Mouse (Mus musculus) forebrain, embryonic 15.5 days (tissue): ENCODE measurements around the gene Syt2. TPM values are rescaled to one million over a fixed set of nuclear protein-coding genes. Genes with fewer than 3 reads are reported as not detected.

Source experiments
- ATAC-seq: fragments of 200-750 bp; cut with Nextera tagmentation; replicated peaks from 2 replicates; pipeline ENCODE4 v1.8.0; 2017; ENCODE audit warnings: mild to moderate bottlenecking, moderate TSS enrichment, moderate library complexity
- H3K27ac ChIP-seq: fragments of 300-500 bp; sonication (generic); replicated peaks from 2 replicates; pipeline ENCODE4 v1.5.1; 2015; ENCODE audit warnings: mild to moderate bottlenecking, inconsistent platforms
- H3K27me3 ChIP-seq: fragments of 300-500 bp; sonication (generic); 2 replicates; pipeline ENCODE4 v1.6.1; 2015; ENCODE audit warnings: inconsistent platforms
- H3K36me3 ChIP-seq: fragments of 300-500 bp; sonication (generic); 2 replicates; pipeline ENCODE4 v1.6.1; 2015; ENCODE audit warnings: mild to moderate bottlenecking, inconsistent platforms
- H3K4me1 ChIP-seq: fragments of 300-500 bp; sonication (generic); 2 replicates; pipeline ENCODE4 v1.6.1; 2015; ENCODE audit warnings: inconsistent platforms
- H3K4me2 ChIP-seq: fragments of 300-500 bp; sonication (generic); replicated peaks from 2 replicates; pipeline ENCODE4 v1.6.1; 2015; ENCODE audit warnings: mild to moderate bottlenecking, inconsistent platforms
- H3K4me3 ChIP-seq: fragments of 300-500 bp; sonication (generic); 2 replicates; pipeline ENCODE4 v1.5.1; 2015; ENCODE audit warnings: mild to moderate bottlenecking, inconsistent platforms
- H3K9ac ChIP-seq: fragments of 300-500 bp; sonication (generic); replicated peaks from 2 replicates; pipeline ENCODE4 v1.6.1; 2015; ENCODE audit warnings: mild to moderate bottlenecking, inconsistent platforms
- H3K9me3 ChIP-seq: fragments of 300-500 bp; sonication (generic); 2 replicates; pipeline ENCODE4 v1.6.1; 2016; ENCODE audit warnings: inconsistent platforms
- WGBS: fragments of 180-500 bp; shearing (Covaris S2); methylation state at CpG from one replicate; pipeline ENCODE4 v1.1.7; 2015; ENCODE audit warnings: mixed read lengths; 5-methylcytosine and 5-hydroxymethylcytosine counted together
- polyA plus RNA-seq: library from polyadenylated mRNA; unstranded; fragments of >200 nt; fragmentation: Nextera tagmentation; extraction: Ambion mirVana; gene quantifications from 2 replicates; pipeline ENCODE4 v1.2.1, GENCODE M21; 2015

The Syt2 gene
- polyA plus RNA-seq, 1 experiment from 2014 or later: 1.2 TPM

GRCm38 (mm10) chr1:134651851-134652398 lies 5.4 kb downstream of the Syt2 start:
- Histone ChIP-seq H3K4me1 (peaks cover 15% of the 10 kb centered on the region), H3K4me3 (no peak overlapping the region), H3K36me3 (no peaks in the 10 kb centered on the region), H3K27me3 (peaks cover 25% of the 10 kb centered on the region), H3K4me2 (no peak overlapping the region), H3K27ac (no peak overlapping the region), H3K9me3 (no peaks in the 10 kb centered on the region), H3K9ac (no peak overlapping the region)
- peak; percentile 61 for ATAC-seq
- 10% methylated on average over 4 of the region's 4 CpGs for WGBS

GRCm38 (mm10) chr1:134653603-134654257 lies 7.3 kb downstream of the Syt2 start:
- Histone ChIP-seq H3K27ac (no peak overlapping the region), H3K4me1 (peaks cover 11% of the 10 kb centered on the region), H3K27me3 (peaks cover 7% of the 10 kb centered on the region), H3K4me2 (no peak overlapping the region), H3K9ac (no peak overlapping the region), H3K4me3 (no peak overlapping the region), H3K36me3 (no peaks in the 10 kb centered on the region), H3K9me3 (no peaks in the 10 kb centered on the region)
- 6% methylated on average over 10 of the region's 10 CpGs for WGBS
- ATAC-seq: 0 out of 2 replicates have a peak, but pooled peaks have one; percentile 29

GRCm38 (mm10) chr1:134658841-134659240 lies 12.4 kb downstream of the Syt2 start:
- no peak overlapping the region for H3K9ac ChIP-seq
- WGBS: 51% methylated on average over 7 of the region's 7 CpGs
- no peak overlapping the region for H3K27ac ChIP-seq
- H3K4me1 ChIP-seq: no peaks in the 10 kb centered on the region
- H3K4me3 ChIP-seq: no peak overlapping the region
- ATAC-seq: no peak
- H3K9me3 ChIP-seq: no peaks in the 10 kb centered on the region
- H3K36me3 ChIP-seq: no peaks in the 10 kb centered on the region
- no peaks in the 10 kb centered on the region for H3K27me3 ChIP-seq
- H3K4me2 ChIP-seq: no peak overlapping the region

GRCm38 (mm10) chr1:134660163-134660562 lies 13.7 kb downstream of the Syt2 start:
- Histone ChIP-seq H3K9me3 (no peaks in the 10 kb centered on the region), H3K4me1 (no peaks in the 10 kb centered on the region), H3K36me3 (no peaks in the 10 kb centered on the region), H3K4me2 (no peak overlapping the region), H3K27me3 (no peaks in the 10 kb centered on the region), H3K27ac (no peak overlapping the region), H3K4me3 (no peak overlapping the region), H3K9ac (no peak overlapping the region)
- ATAC-seq: no peak
- 65% methylated on average over 7 of the region's 7 CpGs for WGBS

- ATAC-seq: no peak
- Histone ChIP-seq H3K4me1 (no peaks in the 10 kb centered on the region), H3K9ac (no peak overlapping the region), H3K4me3 (no peak overlapping the region), H3K27ac (no peak overlapping the region), H3K4me2 (no peak overlapping the region), H3K36me3 (no peaks in the 10 kb centered on the region), H3K27me3 (no peaks in the 10 kb centered on the region), H3K9me3 (no peaks in the 10 kb centered on the region)
- 80% methylated on average over 10 of the region's 10 CpGs for WGBS
Measured at GRCm38 (mm10) chr1:134671234-134672070, 25.0 kb downstream of the Syt2 start.

- no peak overlapping the region for H3K4me2 ChIP-seq
- H3K4me1 ChIP-seq: no peaks in the 10 kb centered on the region
- no peak overlapping the region for H3K4me3 ChIP-seq
- no peaks in the 10 kb centered on the region for H3K27me3 ChIP-seq
- H3K27ac ChIP-seq: no peak overlapping the region
- H3K36me3 ChIP-seq: no peaks in the 10 kb centered on the region
- 13% methylated on average over 1 of the region's 1 CpGs for WGBS
- ATAC-seq: no peak
- no peaks in the 10 kb centered on the region for H3K9me3 ChIP-seq
- no peak overlapping the region for H3K9ac ChIP-seq
Measured at GRCm38 (mm10) chr1:134674312-134674711, 27.8 kb downstream of the Syt2 start.

GRCm38 (mm10) chr1:134679445-134679844 lies 33.0 kb downstream of the Syt2 start:
- H3K36me3 ChIP-seq: no peaks in the 10 kb centered on the region
- no peak overlapping the region for H3K4me2 ChIP-seq
- WGBS: 83% methylated on average over 4 of the region's 4 CpGs
- H3K4me1 ChIP-seq: no peaks in the 10 kb centered on the region
- no peak overlapping the region for H3K27ac ChIP-seq
- H3K9ac ChIP-seq: no peak overlapping the region
- no peak overlapping the region for H3K4me3 ChIP-seq
- no peak for ATAC-seq
- H3K9me3 ChIP-seq: no peaks in the 10 kb centered on the region
- no peaks in the 10 kb centered on the region for H3K27me3 ChIP-seq

GRCm38 (mm10) chr1:134680617-134681016 lies 34.1 kb downstream of the Syt2 start:
- H3K4me1 ChIP-seq: no peaks in the 10 kb centered on the region
- no peak overlapping the region for H3K4me2 ChIP-seq
- no peak for ATAC-seq
- H3K27me3 ChIP-seq: no peaks in the 10 kb centered on the region
- no peak overlapping the region for H3K4me3 ChIP-seq
- 21% methylated on average over 6 of the region's 6 CpGs for WGBS
- no peaks in the 10 kb centered on the region for H3K9me3 ChIP-seq
- H3K27ac ChIP-seq: no peak overlapping the region
- H3K9ac ChIP-seq: no peak overlapping the region
- no peaks in the 10 kb centered on the region for H3K36me3 ChIP-seq

- H3K27ac ChIP-seq: no peak overlapping the region
- no peaks in the 10 kb centered on the region for H3K27me3 ChIP-seq
- H3K9ac ChIP-seq: no peak overlapping the region
- no peaks in the 10 kb centered on the region for H3K9me3 ChIP-seq
- WGBS: 59% methylated on average over 9 of the region's 9 CpGs
- H3K4me2 ChIP-seq: no peak overlapping the region
- no peak overlapping the region for H3K4me3 ChIP-seq
- no peaks in the 10 kb centered on the region for H3K36me3 ChIP-seq
- no peak for ATAC-seq
- H3K4me1 ChIP-seq: no peaks in the 10 kb centered on the region
Measured at GRCm38 (mm10) chr1:134682460-134682859, 36.0 kb downstream of the Syt2 start.

- Histone ChIP-seq H3K36me3 (no peaks in the 10 kb centered on the region), H3K27ac (no peak overlapping the region), H3K4me1 (no peaks in the 10 kb centered on the region), H3K27me3 (no peaks in the 10 kb centered on the region), H3K9me3 (no peaks in the 10 kb centered on the region), H3K9ac (no peak overlapping the region), H3K4me3 (no peak overlapping the region), H3K4me2 (no peak overlapping the region)
- WGBS: 76% methylated on average over 4 of the region's 4 CpGs
- no peak for ATAC-seq
Measured at GRCm38 (mm10) chr1:134686834-134687421, 40.5 kb downstream of the Syt2 start.

GRCm38 (mm10) chr1:134696302-134696701 lies 49.8 kb downstream of the Syt2 start:
- Histone ChIP-seq H3K4me1 (peaks cover 19% of the 10 kb centered on the region), H3K9ac (no peak overlapping the region), H3K27me3 (no peaks in the 10 kb centered on the region), H3K9me3 (no peaks in the 10 kb centered on the region), H3K4me3 (no peak overlapping the region), H3K36me3 (no peaks in the 10 kb centered on the region), H3K4me2 (no peak overlapping the region), H3K27ac (no peak overlapping the region)
- ATAC-seq: no peak
- WGBS: 75% methylated on average over 2 of the region's 2 CpGs

- Histone ChIP-seq H3K27ac (no peak overlapping the region), H3K9ac (no peak overlapping the region), H3K36me3 (no peaks in the 10 kb centered on the region), H3K4me2 (no peak overlapping the region), H3K9me3 (no peaks in the 10 kb centered on the region), H3K27me3 (no peaks in the 10 kb centered on the region), H3K4me3 (no peak overlapping the region), H3K4me1 (peaks cover 19% of the 10 kb centered on the region)
- ATAC-seq: no peak
- WGBS: 89% methylated on average over 4 of the region's 4 CpGs
Measured at GRCm38 (mm10) chr1:134697073-134697472, 50.6 kb downstream of the Syt2 start.
